Mouse (Mus musculus) stomach, embryonic 15.5 days (tissue): Measurements from ENCODE around the gene Zbtb20. TPM values are rescaled to one million over a fixed set of nuclear protein-coding genes. Genes with fewer than 3 reads are reported as not detected.

Experiments used
- ATAC-seq: fragments of 200-750 bp; cut with Nextera tagmentation; 2 replicates; pipeline ENCODE4 v1.8.0; 2017; ENCODE audit warnings: low read depth, moderate number of reproducible peaks, moderate TSS enrichment; ENCODE audit not compliant: insufficient read depth, low FRiP score
- H3K27ac ChIP-seq: fragments of 300-500 bp; sonication (generic); 2 replicates; pipeline ENCODE4 v1.5.1; 2015; ENCODE audit warnings: mild to moderate bottlenecking, inconsistent platforms
- H3K27me3 ChIP-seq: fragments of 300-500 bp; sonication (generic); replicated peaks from 2 replicates; pipeline ENCODE4 v1.6.1; 2015; ENCODE audit warnings: inconsistent platforms
- H3K36me3 ChIP-seq: fragments of 300-500 bp; sonication (generic); 2 replicates; pipeline ENCODE4 v1.6.1; 2015; ENCODE audit warnings: inconsistent platforms
- H3K4me1 ChIP-seq: fragments of 300-500 bp; sonication (generic); 2 replicates; pipeline ENCODE4 v1.6.1; 2015; ENCODE audit warnings: inconsistent platforms
- H3K4me2 ChIP-seq: fragments of 300-500 bp; sonication (generic); 2 replicates; pipeline ENCODE4 v1.6.1; 2015; ENCODE audit warnings: mild to moderate bottlenecking, inconsistent platforms
- H3K4me3 ChIP-seq: fragments of 300-500 bp; sonication (generic); replicated peaks from 2 replicates; pipeline ENCODE4 v1.5.1; 2015; ENCODE audit warnings: inconsistent platforms
- H3K9ac ChIP-seq: fragments of 300-500 bp; sonication (generic); 2 replicates; pipeline ENCODE4 v1.6.1; 2015; ENCODE audit warnings: inconsistent platforms
- H3K9me3 ChIP-seq: fragments of 300-500 bp; sonication (generic); 2 replicates; pipeline ENCODE4 v1.6.1; 2016; ENCODE audit warnings: inconsistent platforms
- WGBS: fragments of 180-500 bp; shearing (Covaris S2); methylation state at CpG from one replicate; pipeline ENCODE4 v1.1.7; 2015; 5-methylcytosine and 5-hydroxymethylcytosine counted together
- polyA plus RNA-seq: library from polyadenylated mRNA; unstranded; fragments of >200 nt; fragmentation: Nextera tagmentation; extraction: Ambion mirVana; gene quantifications from 2 replicates; pipeline ENCODE4 v1.2.1, GENCODE M21; 2015

Zbtb20 gene
- polyA plus RNA-seq, 1 experiment from 2014 or later, result 23.4 TPM

GRCm38 (mm10) chr16:43480532-43480931 is 604.9 kb downstream of the Zbtb20 start:
- no peak overlapping the region for H3K4me3 ChIP-seq
- no peak for ATAC-seq
- H3K9me3 ChIP-seq, result no peaks in the 10 kb centered on the region

DNA sequence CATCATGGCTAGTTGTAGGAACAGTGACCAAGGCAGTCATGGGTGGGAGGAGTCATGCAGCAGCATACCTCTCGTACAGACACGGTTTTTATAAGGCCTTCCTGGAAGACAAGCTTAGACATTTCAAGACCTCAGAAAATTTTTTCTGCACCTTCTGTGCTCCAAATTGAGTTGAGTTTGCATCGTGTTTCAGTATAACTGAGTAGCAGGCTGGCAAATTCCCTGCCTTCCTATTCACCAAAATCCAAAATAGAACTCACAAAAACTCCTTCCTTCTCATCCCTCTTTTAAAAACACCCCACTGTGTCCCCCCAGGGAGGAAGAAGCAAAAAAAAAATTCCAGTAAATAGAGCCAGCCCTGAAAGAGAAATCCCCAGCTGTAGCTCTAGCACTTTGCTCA is 606.4 kb downstream of the Zbtb20 start:
- 62% methylated on average over 3 of the region's 3 CpGs for WGBS
- no peak for ATAC-seq

More at GRCm38 (mm10) chr16:43480532-43480931, 604.9 kb downstream of the Zbtb20 start:
- Histone ChIP-seq H3K4me2 (no peak overlapping the region), H3K9ac (no peak overlapping the region), H3K27me3 (no peaks in the 10 kb centered on the region), H3K27ac (no peak overlapping the region), H3K4me1 (no peaks in the 10 kb centered on the region), H3K36me3 (no peaks in the 10 kb centered on the region)
- WGBS, result 71% methylated on average over 6 of the region's 6 CpGs

GRCm38 (mm10) chr16:43482738-43483137 is 607.1 kb downstream of the Zbtb20 start:
- ATAC-seq, result no peak
- 88% methylated on average over 2 of the region's 2 CpGs for WGBS
- H3K4me2 ChIP-seq, result no peak overlapping the region

More for the DNA sequence above, 606.4 kb downstream of the Zbtb20 start:
- H3K9me3 ChIP-seq, result no peaks in the 10 kb centered on the region
- no peaks in the 10 kb centered on the region for H3K27me3 ChIP-seq
- H3K4me2 ChIP-seq, result no peak overlapping the region
- no peaks in the 10 kb centered on the region for H3K36me3 ChIP-seq
- H3K9ac ChIP-seq, result no peak overlapping the region
- no peak overlapping the region for H3K27ac ChIP-seq
- H3K4me1 ChIP-seq, result no peaks in the 10 kb centered on the region
- no peak overlapping the region for H3K4me3 ChIP-seq

DNA sequence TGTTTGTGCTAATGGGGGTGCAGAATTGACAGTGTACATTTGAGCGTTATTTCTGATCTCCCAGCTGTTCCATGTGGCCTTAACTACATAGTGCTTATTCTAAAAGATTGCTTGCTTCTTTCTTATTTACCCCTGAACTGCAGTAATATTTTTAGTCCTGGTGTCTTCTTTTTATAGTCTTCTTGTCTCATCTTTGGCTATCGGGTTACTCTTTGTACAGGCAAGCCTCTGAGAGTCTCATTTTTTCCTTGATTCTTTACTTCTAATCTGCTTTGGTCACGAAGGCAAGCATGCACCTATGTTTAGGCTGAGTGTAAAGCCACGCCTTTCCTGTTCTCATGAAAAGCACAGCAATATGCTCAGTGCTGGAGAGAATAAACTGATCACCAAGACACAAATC is 608.7 kb downstream of the Zbtb20 start:
- WGBS, result 70% methylated on average over 4 of the region's 4 CpGs
- no peak overlapping the region for H3K27ac ChIP-seq
- H3K4me2 ChIP-seq, result no peak overlapping the region
- no peak overlapping the region for H3K9ac ChIP-seq
- H3K4me3 ChIP-seq, result no peak overlapping the region
- H3K27me3 ChIP-seq, result no peaks in the 10 kb centered on the region
- no peaks in the 10 kb centered on the region for H3K9me3 ChIP-seq
- no peaks in the 10 kb centered on the region for H3K4me1 ChIP-seq
- no peaks in the 10 kb centered on the region for H3K36me3 ChIP-seq
- no peak for ATAC-seq

More at GRCm38 (mm10) chr16:43482738-43483137, 607.1 kb downstream of the Zbtb20 start:
- Histone ChIP-seq H3K36me3 (no peaks in the 10 kb centered on the region), H3K4me3 (no peak overlapping the region), H3K4me1 (no peaks in the 10 kb centered on the region), H3K9ac (no peak overlapping the region), H3K9me3 (no peaks in the 10 kb centered on the region), H3K27ac (no peak overlapping the region), H3K27me3 (no peaks in the 10 kb centered on the region)

GRCm38 (mm10) chr16:43489362-43489761 is 613.7 kb downstream of the Zbtb20 start:
- H3K27me3 ChIP-seq, result no peaks in the 10 kb centered on the region
- no peak overlapping the region for H3K4me2 ChIP-seq
- H3K9me3 ChIP-seq, result no peaks in the 10 kb centered on the region
- 72% methylated on average over 3 of the region's 3 CpGs for WGBS
- no peak overlapping the region for H3K4me3 ChIP-seq
- no peaks in the 10 kb centered on the region for H3K36me3 ChIP-seq
- H3K27ac ChIP-seq, result no peak overlapping the region
- H3K4me1 ChIP-seq, result no peaks in the 10 kb centered on the region
- no peak for ATAC-seq
- no peak overlapping the region for H3K9ac ChIP-seq

DNA sequence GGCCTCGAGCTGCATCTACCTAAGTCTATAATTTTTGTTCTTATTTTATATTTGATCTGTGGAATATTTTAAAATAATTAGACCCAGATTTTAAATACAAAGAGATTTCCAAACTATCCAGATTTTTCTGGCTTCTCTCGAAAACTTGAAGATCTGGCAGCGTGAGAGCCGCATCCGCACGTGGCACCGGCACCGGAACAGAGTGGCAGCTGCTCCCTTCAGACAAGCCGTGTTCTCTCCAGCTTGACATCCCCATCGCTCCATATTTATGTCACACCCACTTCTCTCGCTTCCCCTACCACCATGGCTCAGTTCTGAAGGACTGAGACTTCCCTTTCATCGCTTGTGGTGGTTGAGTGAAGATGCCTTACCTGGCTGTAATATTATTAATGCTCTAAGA is 614.3 kb downstream of the Zbtb20 start:
- Histone ChIP-seq H3K4me1 (no peaks in the 10 kb centered on the region), H3K9me3 (no peaks in the 10 kb centered on the region), H3K4me3 (no peak overlapping the region), H3K4me2 (no peak overlapping the region), H3K36me3 (no peaks in the 10 kb centered on the region), H3K9ac (no peak overlapping the region), H3K27ac (no peak overlapping the region), H3K27me3 (no peaks in the 10 kb centered on the region)
- WGBS, result 87% methylated on average over 12 of the region's 12 CpGs
- ATAC-seq, result no peak

DNA sequence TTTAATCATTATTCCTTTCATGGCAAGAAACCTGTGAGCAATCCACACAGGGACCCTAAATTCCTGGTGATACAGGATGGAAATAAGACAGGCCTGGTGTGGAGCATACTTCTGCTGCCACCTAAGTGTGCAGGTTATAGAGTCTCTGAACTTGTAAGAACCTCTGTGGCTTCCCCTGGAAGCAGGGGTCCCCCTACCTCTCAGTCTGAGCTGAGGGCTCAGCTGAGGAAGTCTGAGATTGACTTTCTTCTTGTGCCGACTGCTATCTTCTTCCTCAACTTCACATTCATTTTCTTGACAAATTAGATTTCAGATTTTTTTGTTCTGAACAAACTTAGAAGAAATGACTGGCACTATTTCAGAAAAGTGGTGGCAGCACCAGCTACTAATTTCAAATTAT is 617.2 kb downstream of the Zbtb20 start:
- no peak overlapping the region for H3K27ac ChIP-seq
- no peaks in the 10 kb centered on the region for H3K27me3 ChIP-seq
- no peak overlapping the region for H3K4me2 ChIP-seq
- H3K4me3 ChIP-seq, result no peak overlapping the region
- no peaks in the 10 kb centered on the region for H3K4me1 ChIP-seq
- 77% methylated on average over 1 of the region's 1 CpGs for WGBS
- no peaks in the 10 kb centered on the region for H3K9me3 ChIP-seq
- H3K9ac ChIP-seq, result no peak overlapping the region
- H3K36me3 ChIP-seq, result no peaks in the 10 kb centered on the region
- no peak for ATAC-seq

GRCm38 (mm10) chr16:43493596-43494385 is 618.1 kb downstream of the Zbtb20 start:
- no peak for ATAC-seq
- no peak overlapping the region for H3K4me2 ChIP-seq
- no peak overlapping the region for H3K27ac ChIP-seq
- no peak overlapping the region for H3K4me3 ChIP-seq
- H3K36me3 ChIP-seq, result no peaks in the 10 kb centered on the region
- no peak overlapping the region for H3K9ac ChIP-seq
- no peaks in the 10 kb centered on the region for H3K9me3 ChIP-seq
- WGBS, result 67% methylated on average over 5 of the region's 5 CpGs
- H3K4me1 ChIP-seq, result no peaks in the 10 kb centered on the region
- H3K27me3 ChIP-seq, result no peaks in the 10 kb centered on the region

DNA sequence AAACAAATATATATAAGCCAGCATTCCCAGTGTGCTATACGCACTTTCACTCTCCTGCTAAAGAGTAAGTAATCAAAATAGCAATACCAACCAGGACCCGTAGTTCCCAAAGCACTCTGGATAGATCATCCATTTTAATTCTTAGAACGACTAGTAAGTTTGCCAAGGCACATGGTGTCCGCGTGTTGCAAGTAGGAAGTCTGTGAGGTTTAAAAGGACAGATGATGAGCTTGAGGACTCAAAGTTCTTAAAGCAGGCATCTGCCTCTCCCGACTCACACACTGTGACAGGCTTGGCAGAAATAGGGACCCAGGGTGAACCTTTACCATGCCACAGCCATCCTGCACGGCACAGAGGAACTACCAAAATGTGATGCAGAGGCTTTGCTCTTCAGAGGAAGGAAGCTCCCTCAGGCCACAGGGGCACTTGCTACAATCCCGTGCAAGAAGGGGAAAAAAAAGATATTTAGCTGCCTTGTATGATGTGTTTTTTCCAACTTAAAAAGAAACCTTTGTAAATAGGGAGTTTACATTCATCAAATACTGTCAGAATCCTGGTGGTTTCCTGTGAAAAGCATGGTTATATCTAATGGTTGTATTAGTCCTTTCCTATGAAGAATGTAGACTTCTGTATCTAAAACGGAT is 619.6 kb downstream of the Zbtb20 start:
- Histone ChIP-seq H3K4me3 (no peak overlapping the region), H3K27ac (no peak overlapping the region), H3K27me3 (no peaks in the 10 kb centered on the region), H3K9me3 (no peaks in the 10 kb centered on the region), H3K9ac (no peak overlapping the region), H3K4me2 (no peak overlapping the region), H3K36me3 (no peaks in the 10 kb centered on the region), H3K4me1 (no peaks in the 10 kb centered on the region)
- ATAC-seq, result no peak
- 77% methylated on average over 9 of the region's 9 CpGs for WGBS

DNA sequence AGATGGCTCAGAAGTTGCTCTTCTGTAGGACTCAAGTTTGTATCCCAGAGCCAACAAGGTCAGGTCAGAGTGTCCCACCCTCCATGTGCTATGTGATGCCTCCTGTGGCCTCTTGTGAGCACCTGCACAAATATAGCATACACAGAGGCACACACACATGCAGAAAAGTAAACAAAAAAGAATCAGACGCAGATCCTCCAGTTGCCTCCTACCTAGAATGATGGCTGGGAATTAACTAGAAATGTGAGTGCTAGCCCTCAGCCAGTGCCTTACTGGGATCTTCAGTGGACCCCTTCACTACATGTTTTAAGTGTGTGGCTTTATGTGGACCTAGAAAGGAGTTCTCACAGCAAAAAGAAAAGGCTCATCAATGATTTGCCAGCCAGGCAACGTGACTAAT is 621.4 kb downstream of the Zbtb20 start:
- H3K36me3 ChIP-seq, result no peaks in the 10 kb centered on the region
- H3K4me1 ChIP-seq, result no peaks in the 10 kb centered on the region
- ATAC-seq, result no peak
- WGBS, result 46% methylated on average over 2 of the region's 2 CpGs
- H3K4me2 ChIP-seq, result no peak overlapping the region
- H3K27ac ChIP-seq, result no peak overlapping the region
- H3K4me3 ChIP-seq, result no peak overlapping the region
- no peaks in the 10 kb centered on the region for H3K27me3 ChIP-seq
- no peaks in the 10 kb centered on the region for H3K9me3 ChIP-seq
- H3K9ac ChIP-seq, result no peak overlapping the region

GRCm38 (mm10) chr16:43500132-43500853 is 624.6 kb downstream of the Zbtb20 start:
- no peak overlapping the region for H3K27ac ChIP-seq
- no peak for ATAC-seq
- H3K36me3 ChIP-seq, result no peaks in the 10 kb centered on the region
- 78% methylated on average over 8 of the region's 8 CpGs for WGBS
- H3K4me2 ChIP-seq, result no peak overlapping the region
- H3K9me3 ChIP-seq, result no peaks in the 10 kb centered on the region
- H3K4me1 ChIP-seq, result no peaks in the 10 kb centered on the region
- H3K9ac ChIP-seq, result no peak overlapping the region
- H3K4me3 ChIP-seq, result no peak overlapping the region
- no peaks in the 10 kb centered on the region for H3K27me3 ChIP-seq

DNA sequence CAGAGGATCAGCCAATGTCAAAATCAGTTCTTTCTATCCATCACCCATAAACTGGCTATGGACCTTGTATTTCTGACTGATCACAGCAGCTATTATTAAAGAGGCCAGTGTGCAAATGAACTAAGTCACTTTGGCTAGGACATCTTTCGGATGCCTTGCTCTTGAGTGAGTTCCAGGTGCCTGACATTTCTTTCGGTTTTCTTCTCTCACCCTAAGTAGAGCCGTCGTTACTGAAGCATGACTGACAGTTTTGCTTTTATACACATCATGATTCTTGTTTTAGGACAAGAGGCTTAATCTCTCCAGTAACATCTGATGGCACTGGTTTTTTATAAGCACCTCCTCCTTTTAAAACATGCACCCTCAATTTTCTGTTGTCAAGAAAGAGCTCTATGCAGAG is 625.6 kb downstream of the Zbtb20 start:
- Histone ChIP-seq H3K9me3 (no peaks in the 10 kb centered on the region), H3K36me3 (no peaks in the 10 kb centered on the region), H3K4me1 (no peaks in the 10 kb centered on the region), H3K4me3 (no peak overlapping the region), H3K27ac (no peak overlapping the region), H3K9ac (no peak overlapping the region), H3K27me3 (no peaks in the 10 kb centered on the region), H3K4me2 (no peak overlapping the region)
- 75% methylated on average over 4 of the region's 4 CpGs for WGBS
- no peak for ATAC-seq
